Mouse (Mus musculus): ENCODE data around the gene Man1b1. TPM values are rescaled to one million over a fixed set of nuclear protein-coding genes. Genes with fewer than 3 reads are reported as not detected.

Man1b1 gene
- polyA plus RNA-seq, 1 experiment from 2014 or later = 29.9 TPM

DNA sequence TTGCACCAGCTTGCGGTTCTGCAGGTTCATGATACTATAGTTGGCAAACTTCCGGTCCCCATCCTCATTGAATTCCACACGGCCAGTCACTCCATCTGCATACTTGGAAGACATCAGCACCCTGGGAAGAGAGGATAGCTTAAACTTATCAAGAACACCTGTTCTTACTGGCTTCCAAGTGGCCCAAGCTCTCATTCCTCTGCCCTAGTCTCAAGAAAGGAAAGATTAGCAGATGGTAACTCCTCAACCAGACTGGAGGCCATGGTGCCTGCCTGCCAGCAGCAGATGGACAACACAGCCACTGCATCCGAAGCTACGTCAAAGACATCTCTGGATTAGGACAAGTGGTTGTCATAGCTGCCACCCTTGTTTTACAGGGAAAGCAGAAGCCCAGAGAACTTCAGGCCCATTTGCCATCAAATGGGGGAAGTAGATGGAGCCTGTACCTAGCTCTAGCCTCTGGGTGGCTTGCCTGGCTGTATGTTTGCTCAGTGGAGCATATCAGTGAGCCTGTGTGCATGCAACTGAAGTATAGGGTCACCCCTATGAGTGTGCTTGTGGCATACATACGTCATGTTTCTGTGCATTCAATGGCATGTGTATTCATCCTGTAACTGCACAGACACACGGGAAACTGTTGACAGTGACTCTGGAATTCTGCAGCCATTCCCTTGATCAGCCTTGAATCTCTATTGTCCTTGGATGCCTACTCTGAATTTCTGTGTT lies 28.0 kb upstream of the Man1b1 start:
- Histone ChIP-seq H3K4me2 (replicated peaks; ENCODE audit: low read depth) (peak overlapping the region; percentile 69; the same call in 1 of the 2 replicates), H3K4me1 (replicated peaks; ENCODE audit: control insufficient read depth, insufficient read depth) (0 out of 2 replicates have a peak, but pooled peaks cover 2% of the 10 kb centered on the region), H3K27ac (replicated peaks) (no peak overlapping the region), H3K27me3 (ENCODE audit: control insufficient read depth, insufficient read depth, low read length) (no peaks in the 10 kb centered on the region), H3K36me3 (ENCODE audit: control insufficient read depth, insufficient read depth, low read length) (no peaks in the 10 kb centered on the region), H3K9ac (ENCODE audit: low read length) (no peak overlapping the region), H3K9me3 (ENCODE audit: control insufficient read depth, low read length) (no peaks in the 10 kb centered on the region), H3K4me3 (ENCODE audit: low read depth, low read length) (no peak overlapping the region)
- ATAC-seq (ENCODE audit: low FRiP score, low TSS enrichment) (peak; percentile 63; the same call in 1 of the 2 replicates), DNase-seq (ENCODE audit: low spot score) (no peak)
- TF ChIP-seq CTCF (IDR thresholded peaks at IDR 0.05; ENCODE audit: low read depth) (no peak), EP300 (optimal IDR thresholded peaks at IDR 0.05) (no peak)
- 71% methylated on average over 7 of the region's 7 CpGs for WGBS

- Histone ChIP-seq H3K27ac (replicated peaks) (no peak overlapping the region), H3K9ac (ENCODE audit: low read length) (peak overlapping the region; percentile 35), H3K27me3 (ENCODE audit: control insufficient read depth, insufficient read depth, low read length) (no peaks in the 10 kb centered on the region), H3K4me1 (replicated peaks; ENCODE audit: control insufficient read depth, insufficient read depth) (0 out of 2 replicates have a peak, but pooled peaks cover 2% of the 10 kb centered on the region), H3K4me3 (ENCODE audit: low read depth, low read length) (peak overlapping the region; percentile 42), H3K36me3 (ENCODE audit: control insufficient read depth, insufficient read depth, low read length) (no peaks in the 10 kb centered on the region), H3K4me2 (replicated peaks; ENCODE audit: low read depth) (peak overlapping the region; percentile 69), H3K9me3 (ENCODE audit: control insufficient read depth, low read length) (no peaks in the 10 kb centered on the region)
- ATAC-seq (ENCODE audit: low FRiP score, low TSS enrichment) (peak; percentile 61), DNase-seq (ENCODE audit: low spot score) (peak; percentile 63)
- no peak for TF ChIP-seq EP300 (optimal IDR thresholded peaks at IDR 0.05)
- no peak for TF ChIP-seq CTCF (IDR thresholded peaks at IDR 0.05; ENCODE audit: low read depth)
- 2% methylated on average over 40 of the region's 45 CpGs for WGBS
Observed at GRCm38 (mm10) chr2:25304657-25305541, 27.2 kb upstream of the Man1b1 start.

DNA sequence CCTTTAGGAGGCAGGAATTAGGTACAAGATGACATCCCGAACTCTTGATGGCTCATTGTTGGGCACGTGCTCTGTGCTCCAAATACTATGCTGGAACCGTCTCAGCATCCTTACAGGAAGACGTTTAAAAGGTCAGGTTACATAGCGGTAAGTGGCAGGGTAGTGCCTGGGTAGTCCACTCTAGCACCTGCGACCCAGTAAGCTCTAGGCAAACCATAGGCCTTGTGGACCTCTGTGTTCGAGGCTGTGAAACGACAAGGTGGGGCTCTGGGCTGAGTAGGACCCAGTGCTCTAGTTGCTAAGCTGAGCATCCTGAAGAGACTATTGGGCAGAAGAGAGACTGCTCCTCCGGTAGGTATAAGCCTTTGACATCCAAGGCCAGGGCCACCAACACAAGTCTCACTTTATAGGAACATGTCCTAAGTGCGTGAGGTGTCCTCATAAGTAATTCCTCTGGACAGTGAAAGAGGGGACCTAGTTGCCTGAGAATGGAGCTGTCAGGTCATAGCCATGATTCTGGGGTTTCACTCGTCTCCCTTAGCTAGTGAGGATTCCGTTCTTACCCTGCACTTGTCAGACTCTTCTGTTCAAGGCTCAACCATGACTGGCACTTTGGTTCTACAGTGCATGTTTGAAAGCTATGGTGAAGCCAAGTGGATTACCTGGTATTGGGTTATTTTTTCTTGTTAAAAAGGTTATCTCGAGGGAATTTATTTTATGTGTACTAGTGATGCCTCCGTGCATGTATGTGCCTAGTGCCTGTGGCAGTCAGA lies 26.4 kb upstream of the Man1b1 start:
- H3K27me3 ChIP-seq (ENCODE audit: control insufficient read depth, insufficient read depth, low read length) = no peaks in the 10 kb centered on the region
- H3K4me1 ChIP-seq (replicated peaks; ENCODE audit: control insufficient read depth, insufficient read depth) = 0 out of 2 replicates have a peak, but pooled peaks cover 2% of the 10 kb centered on the region
- H3K4me2 ChIP-seq (replicated peaks; ENCODE audit: low read depth) = peak overlapping the region; percentile 69
- no peak for ATAC-seq (ENCODE audit: low FRiP score, low TSS enrichment)
- DNase-seq (ENCODE audit: low spot score) = no peak
- no peak overlapping the region for H3K27ac ChIP-seq (replicated peaks)
- 49% methylated on average over 14 of the region's 14 CpGs for WGBS
- no peak overlapping the region; the same call in 1 of the 2 replicates for H3K9ac ChIP-seq (ENCODE audit: low read length)
- H3K9me3 ChIP-seq (ENCODE audit: control insufficient read depth, low read length) = no peaks in the 10 kb centered on the region
- TF ChIP-seq EP300 (optimal IDR thresholded peaks at IDR 0.05) = no peak
- no peak for TF ChIP-seq CTCF (IDR thresholded peaks at IDR 0.05; ENCODE audit: low read depth)
- peak overlapping the region; percentile 42; the same call in 1 of the 2 replicates for H3K4me3 ChIP-seq (ENCODE audit: low read depth, low read length)
- no peaks in the 10 kb centered on the region for H3K36me3 ChIP-seq (ENCODE audit: control insufficient read depth, insufficient read depth, low read length)

DNA sequence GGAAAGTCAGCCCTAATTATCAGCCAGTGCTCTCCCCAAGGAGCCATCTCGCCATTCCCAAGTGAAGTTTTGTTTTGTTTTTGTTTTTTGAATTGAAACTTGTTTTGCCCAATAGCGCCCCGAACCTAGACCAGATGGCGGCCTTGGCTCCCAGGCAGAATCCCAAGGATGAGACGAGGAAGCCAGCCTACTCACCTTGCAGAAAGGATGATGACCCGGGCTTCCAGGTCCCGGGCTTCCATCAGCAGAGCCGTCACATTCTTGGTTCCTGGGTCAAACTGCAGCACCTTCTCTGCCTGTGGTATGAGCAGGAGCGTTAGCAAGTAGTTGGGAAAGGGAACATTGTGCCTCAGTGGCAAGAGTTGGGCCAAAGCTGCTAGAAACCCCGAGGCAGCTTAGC lies 22.0 kb upstream of the Man1b1 start:
- Histone ChIP-seq H3K27ac (replicated peaks) (no peak overlapping the region), H3K4me2 (replicated peaks; ENCODE audit: low read depth) (no peak overlapping the region), H3K4me1 (replicated peaks; ENCODE audit: control insufficient read depth, insufficient read depth) (0 out of 2 replicates have a peak, but pooled peaks cover under 1% of the 10 kb centered on the region), H3K9me3 (ENCODE audit: control insufficient read depth, low read length) (no peaks in the 10 kb centered on the region), H3K4me3 (ENCODE audit: low read depth, low read length) (no peak overlapping the region), H3K27me3 (ENCODE audit: control insufficient read depth, insufficient read depth, low read length) (no peaks in the 10 kb centered on the region), H3K9ac (ENCODE audit: low read length) (no peak overlapping the region), H3K36me3 (ENCODE audit: control insufficient read depth, insufficient read depth, low read length) (no peaks in the 10 kb centered on the region)
- ATAC-seq (ENCODE audit: low FRiP score, low TSS enrichment) = no peak
- WGBS = 56% methylated on average over 10 of the region's 10 CpGs
- TF ChIP-seq EP300 (optimal IDR thresholded peaks at IDR 0.05) (no peak), CTCF (IDR thresholded peaks at IDR 0.05; ENCODE audit: low read depth) (no peak)
- no peak for DNase-seq (ENCODE audit: low spot score)

DNA sequence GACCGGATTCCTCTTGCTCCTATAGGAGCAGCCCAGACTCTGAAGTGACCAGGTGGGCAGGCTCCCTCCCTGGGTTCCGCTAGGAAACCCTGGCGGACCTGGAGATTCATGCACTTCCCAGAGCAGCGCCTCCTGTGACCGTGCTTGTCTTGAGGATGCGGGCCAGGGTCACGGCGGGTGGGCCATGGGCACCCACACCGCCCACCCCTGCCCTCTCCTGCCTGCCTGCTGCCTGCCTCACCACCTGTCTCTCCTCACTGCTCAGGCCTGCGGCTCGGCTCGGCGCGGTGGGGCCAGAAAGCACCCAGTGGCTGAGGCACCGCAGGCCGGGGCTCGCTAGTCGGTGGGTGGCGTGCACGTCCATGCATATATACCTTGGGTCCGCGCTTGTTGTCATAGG lies 21.2 kb upstream of the Man1b1 start:
- Histone ChIP-seq H3K27me3 (ENCODE audit: control insufficient read depth, insufficient read depth, low read length) (no peaks in the 10 kb centered on the region), H3K4me1 (replicated peaks; ENCODE audit: control insufficient read depth, insufficient read depth) (no peaks in the 10 kb centered on the region), H3K27ac (replicated peaks) (no peak overlapping the region), H3K9me3 (ENCODE audit: control insufficient read depth, low read length) (no peaks in the 10 kb centered on the region), H3K4me3 (ENCODE audit: low read depth, low read length) (no peak overlapping the region), H3K36me3 (ENCODE audit: control insufficient read depth, insufficient read depth, low read length) (no peaks in the 10 kb centered on the region), H3K9ac (ENCODE audit: low read length) (no peak overlapping the region), H3K4me2 (replicated peaks; ENCODE audit: low read depth) (peak overlapping the region; percentile 27)
- TF ChIP-seq EP300 (optimal IDR thresholded peaks at IDR 0.05) (no peak), CTCF (IDR thresholded peaks at IDR 0.05; ENCODE audit: low read depth) (no peak; the same call in 1 of the 2 replicates)
- ATAC-seq (ENCODE audit: low FRiP score, low TSS enrichment) (no peak), DNase-seq (ENCODE audit: low spot score) (no peak)
- WGBS = 2% methylated on average over 22 of the region's 22 CpGs
